Mouse (Mus musculus) heart, postnatal 0 days (tissue): ENCODE data around the gene Rgs12. TPM values are rescaled to one million over a fixed set of nuclear protein-coding genes. Genes with fewer than 3 reads are reported as not detected.

ENCODE experiments used
- ATAC-seq: fragments of 200-750 bp; cut with Nextera tagmentation; 2 replicates; pipeline ENCODE4 v1.8.0; 2017; ENCODE audit warnings: low read depth, moderate number of reproducible peaks, moderate library complexity; ENCODE audit not compliant: insufficient read depth
- DNase-seq: peaks from one replicate; pipeline ENCODE4 v3.0.0-alpha.2; 2016; ENCODE audit warnings: low spot score
- H3K27ac ChIP-seq: fragments of 300-500 bp; sonication (generic); 2 replicates; pipeline ENCODE4 v1.5.1; 2014; ENCODE audit warnings: low read depth, mild to moderate bottlenecking
- H3K27me3 ChIP-seq: fragments of 300-500 bp; sonication (generic); 2 replicates; pipeline ENCODE4 v1.6.1; 2014; ENCODE audit warnings: low read length, mixed read lengths; ENCODE audit not compliant: control insufficient read depth, insufficient read depth
- H3K36me3 ChIP-seq: fragments of 300-500 bp; sonication (generic); replicated peaks from 2 replicates; pipeline ENCODE4 v1.6.1; 2014; ENCODE audit warnings: low read length, mixed read lengths; ENCODE audit not compliant: control insufficient read depth, insufficient read depth
- H3K4me1 ChIP-seq: fragments of 300-500 bp; sonication (generic); 2 replicates; pipeline ENCODE4 v1.6.1; 2014; ENCODE audit warnings: antibody characterized with exemption; ENCODE audit not compliant: control insufficient read depth, insufficient read depth
- H3K4me2 ChIP-seq: fragments of 300-500 bp; sonication (generic); 2 replicates; pipeline ENCODE4 v1.6.1; 2014; ENCODE audit warnings: low read depth, mild to moderate bottlenecking, low read length, moderate library complexity
- H3K4me3 ChIP-seq: fragments of 300-500 bp; sonication (generic); 2 replicates; pipeline ENCODE4 v1.5.1; 2014; ENCODE audit warnings: low read depth, low read length
- H3K9ac ChIP-seq: fragments of 300-500 bp; sonication (generic); replicated peaks from 2 replicates; pipeline ENCODE4 v1.6.1; 2014; ENCODE audit warnings: low read depth, low read length, mixed read lengths
- H3K9me3 ChIP-seq: fragments of 300-500 bp; sonication (generic); replicated peaks from 2 replicates; pipeline ENCODE4 v1.6.1; 2016; ENCODE audit warnings: low read length; ENCODE audit not compliant: control insufficient read depth
- CTCF ChIP-seq: IDR thresholded peaks from 2 replicates; pipeline ENCODE4 v1.5.1; 2016; ENCODE audit warnings: antibody characterized with exemption, control low read depth, low read depth
- EP300 ChIP-seq: IDR thresholded peaks from 2 replicates; pipeline ENCODE4 v1.6.1; 2016; ENCODE audit warnings: antibody characterized with exemption, low read depth
- whole genome bisulfite sequencing: fragments of 180-500 bp; shearing (Covaris S2); extraction: QIAGEN DNeasy Blood & Tissue Kit; methylation state at CpG from one replicate; pipeline ENCODE4 v1.1.7; 2014; 5-methylcytosine and 5-hydroxymethylcytosine counted together
- microRNA-seq: library from miRNA; unstranded; fragments of <30 nt; microRNA quantifications from one replicate; pipeline ENCODE4, GENCODE M21; 2016
- polyA plus RNA-seq: library from polyadenylated mRNA; unstranded; fragments of >200 nt; fragmentation: Nextera tagmentation; extraction: Ambion mirVana; gene quantifications from 2 replicates; pipeline ENCODE4 v1.2.1, GENCODE M21; 2015
- total RNA-seq: library from RNA; depleted of rRNA; stranded (reverse); fragments of >200 nt; gene quantifications from 2 replicates; pipeline ENCODE4 v1.2.3, GENCODE M21; 2014; ENCODE audit warnings: low replicate concordance; rRNA removed

Gene Rgs12
- total and polyA plus RNA-seq, 2 experiments from 2014 or later: 29.2 to 77.3 TPM

DNA sequence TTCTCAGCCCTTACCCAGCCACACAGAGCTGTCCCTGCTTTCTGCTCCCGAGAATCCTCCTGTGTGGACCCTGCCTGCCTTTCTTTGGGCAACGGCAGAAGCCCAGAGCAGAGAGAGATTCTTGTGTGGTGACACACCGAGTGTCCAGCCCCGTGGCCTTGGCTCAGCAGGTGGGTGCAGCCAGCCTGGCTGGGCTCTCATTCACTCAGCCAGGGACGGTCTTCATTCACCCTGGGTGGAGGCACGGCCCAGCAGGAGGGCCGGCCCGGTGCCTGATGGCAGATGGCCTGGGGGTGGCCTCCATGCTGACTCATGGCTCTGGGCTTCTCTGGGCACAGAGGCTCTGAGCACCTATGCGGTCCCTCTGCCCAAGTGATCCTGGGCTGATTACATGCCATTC, 124.7 kb downstream of the Rgs12 start:
- WGBS: 53% methylated on average over 9 of the region's 9 CpGs
- Histone ChIP-seq H3K36me3 (peaks cover 53% of the 10 kb centered on the region), H3K9me3 (no peaks in the 10 kb centered on the region), H3K4me3 (no peak overlapping the region), H3K4me2 (no peak overlapping the region), H3K27ac (0 out of 2 replicates have a peak overlapping the region, but pooled peaks have one; percentile 46), H3K9ac (no peak overlapping the region), H3K27me3 (no peaks in the 10 kb centered on the region), H3K4me1 (0 out of 2 replicates have a peak, but pooled peaks cover 7% of the 10 kb centered on the region)
- DNase-seq (no peak), ATAC-seq (0 out of 2 replicates have a peak, but pooled peaks have one; percentile 37)
- TF ChIP-seq CTCF: no peak
- no peak for TF ChIP-seq EP300

- Histone ChIP-seq H3K9me3 (no peaks in the 10 kb centered on the region), H3K4me3 (no peak overlapping the region), H3K27me3 (no peaks in the 10 kb centered on the region), H3K9ac (no peak overlapping the region), H3K27ac (no peak overlapping the region), H3K36me3 (peaks cover 47% of the 10 kb centered on the region), H3K4me1 (0 out of 2 replicates have a peak, but pooled peaks cover 7% of the 10 kb centered on the region), H3K4me2 (no peak overlapping the region)
- DNase-seq: no peak
- TF ChIP-seq CTCF (no peak), EP300 (no peak)
- WGBS: 80% methylated on average over 1 of the region's 1 CpGs
- no peak for ATAC-seq
Observed at GRCm38 (mm10) chr5:35076369-35076768, 127.1 kb downstream of the Rgs12 start.

- DNase-seq (no peak), ATAC-seq (no peak)
- H3K36me3 ChIP-seq: peaks cover 47% of the 10 kb centered on the region
- H3K4me3 ChIP-seq: no peak overlapping the region
- H3K4me1 ChIP-seq: no peaks in the 10 kb centered on the region
- H3K9ac ChIP-seq: no peak overlapping the region
- H3K27ac ChIP-seq: no peak overlapping the region
- no peak overlapping the region for H3K4me2 ChIP-seq
- 65% methylated on average over 18 of the region's 18 CpGs for WGBS
- TF ChIP-seq CTCF: no peak
- no peaks in the 10 kb centered on the region for H3K9me3 ChIP-seq
- no peaks in the 10 kb centered on the region for H3K27me3 ChIP-seq
Observed at GRCm38 (mm10) chr5:35079101-35079500, 129.9 kb downstream of the Rgs12 start.

DNA sequence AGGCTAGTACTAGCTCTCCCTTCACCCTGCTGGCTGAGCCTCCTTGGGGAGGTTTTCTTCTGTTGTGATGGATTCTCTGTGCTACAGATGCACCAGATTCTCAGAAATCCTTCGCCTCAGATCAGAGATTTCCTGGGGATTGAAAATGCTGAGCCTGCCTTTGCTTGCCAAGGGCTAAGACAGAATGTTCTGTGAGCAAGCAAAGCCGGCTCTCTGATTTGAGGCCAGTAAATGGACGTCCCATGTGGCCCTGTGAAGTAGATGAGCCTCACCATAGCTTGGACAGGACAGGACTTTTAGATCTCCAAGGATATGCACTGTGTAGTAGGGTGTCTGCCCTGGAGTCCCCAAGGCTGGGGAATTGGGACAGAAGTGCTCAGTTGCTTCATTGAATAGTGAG, 135.7 kb downstream of the Rgs12 start:
- TF ChIP-seq CTCF (no peak), EP300 (no peak)

DNA sequence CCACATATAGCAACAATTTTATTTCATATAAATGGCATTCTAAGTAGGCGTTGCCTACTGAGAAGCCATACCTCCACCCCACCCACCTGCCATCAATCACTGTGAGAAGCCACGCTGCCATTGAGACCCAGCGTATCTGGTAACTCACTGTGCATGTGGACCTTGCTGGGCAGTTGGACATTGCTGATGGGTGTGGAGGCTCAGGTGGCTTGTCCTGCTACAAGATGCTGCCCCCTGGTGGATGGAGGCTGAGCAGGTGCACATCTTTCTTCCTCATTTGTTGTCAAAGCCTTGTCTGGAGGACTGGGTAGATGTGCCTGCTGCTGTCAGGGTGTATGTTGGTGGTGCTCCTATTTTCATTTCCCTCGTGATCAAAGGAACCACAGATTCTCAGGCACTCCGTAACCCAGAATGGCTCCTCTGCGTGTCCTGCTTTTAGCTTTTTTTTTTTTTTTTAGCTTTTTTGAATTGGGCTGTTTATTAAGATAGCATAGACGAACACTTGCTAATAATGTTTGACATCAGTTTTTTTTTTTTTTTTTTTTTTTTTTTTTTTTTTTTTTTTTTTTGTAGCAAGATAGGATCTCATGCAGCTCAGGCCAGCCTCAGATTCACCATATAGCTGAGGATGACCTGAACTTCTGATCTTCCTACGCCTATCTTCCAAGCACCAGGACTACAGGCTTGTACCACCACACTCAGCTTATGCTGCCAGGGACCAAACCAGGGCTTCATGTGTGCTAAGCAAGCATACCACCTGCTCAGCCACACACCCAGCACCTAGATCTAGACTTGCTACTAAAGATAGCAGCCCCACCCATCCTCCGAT, 139.8 kb downstream of the Rgs12 start:
- peak; percentile 51 for DNase-seq
- ATAC-seq: no peak
- Histone ChIP-seq H3K4me2 (no peak overlapping the region), H3K27me3 (no peaks in the 10 kb centered on the region), H3K27ac (no peak overlapping the region), H3K36me3 (peaks cover 32% of the 10 kb centered on the region), H3K9ac (no peak overlapping the region), H3K4me1 (no peaks in the 10 kb centered on the region), H3K9me3 (no peaks in the 10 kb centered on the region), H3K4me3 (no peak overlapping the region)
- 69% methylated on average over 9 of the region's 9 CpGs for WGBS
- peak; percentile 77 for TF ChIP-seq CTCF
- no peak for TF ChIP-seq EP300

More for the DNA sequence above, 135.7 kb downstream of the Rgs12 start:
- no peak for ATAC-seq
- Histone ChIP-seq H3K4me2 (no peak overlapping the region), H3K27ac (no peak overlapping the region), H3K4me3 (no peak overlapping the region), H3K9ac (no peak overlapping the region), H3K36me3 (no peaks in the 10 kb centered on the region), H3K4me1 (no peaks in the 10 kb centered on the region), H3K9me3 (no peaks in the 10 kb centered on the region), H3K27me3 (no peaks in the 10 kb centered on the region)
- no peak for DNase-seq
- WGBS: 76% methylated on average over 3 of the region's 3 CpGs

Small RNA genes within 50 kb of the gene (microRNA-seq; reads per million reads assigned to microRNA genes)
- gene Mir3097: 2.3 reads per million, percentile 7 among the genes with 10 or more reads in this experiment

Other genes with a start within 250 kb of the Rgs12 start
- gene Htt, start 187.7 kb upstream of the Rgs12 start, total RNA-seq: 16.1 and 16.9 TPM in 2 replicates
- 2.3 and 2.5 TPM in 2 replicates for gene Htt, start 187.7 kb upstream of the Rgs12 start, polyA plus RNA-seq
- not detected in 2 replicates for gene Msantd1, start 41.4 kb upstream of the Rgs12 start, total RNA-seq
- 0.23 and 0.26 TPM in 2 replicates for gene Msantd1, start 41.4 kb upstream of the Rgs12 start, polyA plus RNA-seq
- gene Hgfac, start 92.1 kb downstream of the Rgs12 start, total RNA-seq: 0.19 TPM in 1 of 2 replicates, not detected in the other
- 0.16 and 0.36 TPM in 2 replicates for gene Hgfac, start 92.1 kb downstream of the Rgs12 start, polyA plus RNA-seq
- 27.7 and 37.7 TPM in 2 replicates for gene Dok7, start 107.3 kb downstream of the Rgs12 start, total RNA-seq
- 14.1 and 15.0 TPM in 2 replicates for gene Dok7, start 107.3 kb downstream of the Rgs12 start, polyA plus RNA-seq
- 35.9 and 43.7 TPM in 2 replicates for gene Lrpap1, start 156.3 kb downstream of the Rgs12 start, total RNA-seq
- gene Lrpap1, start 156.3 kb downstream of the Rgs12 start, polyA plus RNA-seq: 85.8 TPM in 2 replicates